Mouse (Mus musculus) heart, adult 18-20 months (tissue): ENCODE measurements around the gene Gm15128. TPM values are rescaled to one million over a fixed set of nuclear protein-coding genes. Genes with fewer than 3 reads are reported as not detected.
"Not testable (repeated sequence)": the region's sequence is repeated elsewhere in the genome, so short reads cannot be mapped to it uniquely, and the experiment has no call there.

Experiments
- DNase-seq, 2 experiments: peaks; one replicate each; pipeline ENCODE4 v3.0.0; 2021 to 2022; ENCODE audit warnings: mixed read lengths in 1 of 2
- long read RNA-seq, 2 experiments: library from polyadenylated mRNA; stranded (forward); transcript quantifications; one replicate each; pipeline ENCODE4 v2.0.0; 2021
- total RNA-seq, 2 experiments: library from RNA; stranded (reverse); gene quantifications; 2 replicates each; pipeline ENCODE4 v1.2.3; 2021

Gm15128 gene
- total RNA-seq: not detected
- long read RNA-seq, experiment 1: 0 reads
- long read RNA-seq, experiment 2: 0 reads

GRCm38 (mm10) chrX:147765691-147766090, at the start of gene Gm15128:
TSS of gene Gm15128 (plus strand) at chrX:147765991.
- DNase-seq: not testable (repeated sequence)

Other genes with a start within 250 kb of the Gm15128 start
- 1 to 10 TPM; 1.2 to 1.7 TPM for gene Lrch2, start 211.9 kb upstream of the Gm15128 start, total RNA-seq
- not detected for gene Gm15080, start 227.0 kb downstream of the Gm15128 start, total RNA-seq